Mouse (Mus musculus) lung, embryonic 14.5 days (tissue): ENCODE data around the gene Exoc6b. TPM values are rescaled to one million over a fixed set of nuclear protein-coding genes. Genes with fewer than 3 reads are reported as not detected.
"Not testable (repeated sequence)": the region's sequence is repeated elsewhere in the genome, so short reads cannot be mapped to it uniquely, and the experiment has no call there.

Experiments
- ATAC-seq: fragments of 200-750 bp; cut with Nextera tagmentation; 2 replicates; pipeline ENCODE4 v1.8.0; 2017; ENCODE audit warnings: mild to moderate bottlenecking, moderate TSS enrichment, moderate library complexity; ENCODE audit not compliant: insufficient read depth
- DNase-seq: peaks from one replicate; pipeline ENCODE4 v3.0.0-alpha.2; 2015
- H3K27ac ChIP-seq: fragments of 300-500 bp; sonication (generic); 2 replicates; pipeline ENCODE4 v1.5.1; 2014; ENCODE audit warnings: low read depth, mild to moderate bottlenecking, moderate library complexity
- H3K27me3 ChIP-seq: fragments of 300-500 bp; sonication (generic); 2 replicates; pipeline ENCODE4 v1.6.1; 2014; ENCODE audit warnings: low read length, control low read depth; ENCODE audit not compliant: insufficient read depth
- H3K36me3 ChIP-seq: fragments of 300-500 bp; sonication (generic); 2 replicates; pipeline ENCODE4 v1.6.1; 2014; ENCODE audit warnings: control low read depth; ENCODE audit not compliant: insufficient read depth
- H3K4me1 ChIP-seq: fragments of 300-500 bp; sonication (generic); 2 replicates; pipeline ENCODE4 v1.6.1; 2014; ENCODE audit warnings: antibody characterized with exemption, control low read depth; ENCODE audit not compliant: insufficient read depth
- H3K4me2 ChIP-seq: fragments of 300-500 bp; sonication (generic); 2 replicates; pipeline ENCODE4 v1.6.1; 2014; ENCODE audit warnings: mild to moderate bottlenecking
- H3K4me3 ChIP-seq: fragments of 300-500 bp; sonication (generic); 2 replicates; pipeline ENCODE4 v1.5.1; 2014; ENCODE audit warnings: low read depth, low read length
- H3K9ac ChIP-seq: fragments of 300-500 bp; sonication (generic); 2 replicates; pipeline ENCODE4 v1.6.1; 2014
- H3K9me3 ChIP-seq: fragments of 300-500 bp; sonication (generic); 2 replicates; pipeline ENCODE4 v1.6.1; 2016; ENCODE audit warnings: low read depth, low read length, control low read depth
- CTCF ChIP-seq: IDR thresholded peaks from 2 replicates; pipeline ENCODE4 v1.5.1; 2016; ENCODE audit warnings: antibody characterized with exemption, low read depth
- WGBS: fragments of 180-500 bp; shearing (Covaris S2); extraction: QIAGEN DNeasy Blood & Tissue Kit; methylation state at CpG from one replicate; pipeline ENCODE4 v1.1.7; 2014; 5-methylcytosine and 5-hydroxymethylcytosine counted together
- polyA plus RNA-seq: library from polyadenylated mRNA; unstranded; fragments of >200 nt; fragmentation: Nextera tagmentation; extraction: Ambion mirVana; gene quantifications from 2 replicates; pipeline ENCODE4 v1.2.1, GENCODE M21; 2014

Exoc6b gene
- polyA plus RNA-seq, 1 experiment from 2014 or later, result 40.4 TPM

DNA sequence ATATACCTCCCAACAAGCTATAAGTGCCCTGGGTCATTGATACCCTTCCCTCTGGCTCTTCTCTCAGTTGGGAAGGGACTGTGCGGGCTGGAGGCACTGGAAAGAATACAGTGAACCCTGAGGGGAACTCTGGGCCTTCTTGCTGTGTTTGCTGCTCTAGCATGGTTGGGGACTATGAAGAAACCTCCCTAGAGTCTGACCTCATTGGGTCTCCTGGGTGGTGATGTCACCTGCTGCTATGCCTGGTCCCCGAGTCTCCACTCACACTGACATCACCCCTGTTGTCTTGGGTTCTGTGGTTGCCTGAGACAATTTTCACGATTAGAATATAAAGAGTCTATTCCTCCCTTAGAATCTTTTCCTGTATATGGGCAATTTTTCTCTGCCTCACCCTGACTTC lies 17.3 kb upstream of the Exoc6b start:
- H3K27ac ChIP-seq, result no peak overlapping the region
- 68% methylated on average over 3 of the region's 3 CpGs for WGBS
- H3K4me2 ChIP-seq, result no peak overlapping the region
- H3K4me3 ChIP-seq, result no peak overlapping the region
- no peaks in the 10 kb centered on the region for H3K27me3 ChIP-seq
- H3K36me3 ChIP-seq, result no peaks in the 10 kb centered on the region
- H3K4me1 ChIP-seq, result no peaks in the 10 kb centered on the region
- DNase-seq, result no peak
- no peak for ATAC-seq
- no peak for TF ChIP-seq CTCF
- no peak overlapping the region for H3K9ac ChIP-seq
- no peaks in the 10 kb centered on the region for H3K9me3 ChIP-seq

DNA sequence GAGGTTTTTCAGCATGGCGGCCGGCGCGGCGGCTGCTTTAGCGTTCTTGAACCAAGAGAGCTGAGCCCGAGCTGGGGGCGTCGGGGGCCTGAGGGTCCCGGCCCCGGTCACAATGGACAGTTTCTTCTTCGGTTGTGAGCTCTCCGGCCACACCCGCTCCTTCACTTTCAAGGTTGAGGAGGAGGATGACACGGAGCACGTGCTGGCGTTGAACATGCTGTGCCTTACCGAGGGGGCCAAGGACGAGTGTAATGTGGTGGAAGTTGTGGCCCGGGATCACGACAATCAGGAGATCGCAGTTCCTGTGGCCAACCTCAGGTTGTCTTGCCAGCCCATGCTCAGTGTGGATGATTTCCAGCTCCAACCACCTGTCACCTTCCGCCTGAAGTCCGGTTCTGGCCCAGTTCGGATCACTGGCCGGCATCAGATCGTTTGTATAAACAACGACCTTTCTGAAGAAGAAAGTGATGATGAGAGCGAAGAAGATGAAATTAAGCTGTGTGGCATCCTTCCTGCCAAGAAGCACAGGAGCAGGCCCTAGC lies 6.9 kb upstream of the Exoc6b start:
- H3K27me3 ChIP-seq, H3K9ac ChIP-seq, DNase-seq, ATAC-seq, H3K36me3 ChIP-seq, H3K4me3 ChIP-seq, H3K9me3 ChIP-seq, H3K27ac ChIP-seq, H3K4me2 ChIP-seq, H3K4me1 ChIP-seq: not testable (repeated sequence)
- WGBS, result 81% methylated on average over 29 of the region's 29 CpGs

DNA sequence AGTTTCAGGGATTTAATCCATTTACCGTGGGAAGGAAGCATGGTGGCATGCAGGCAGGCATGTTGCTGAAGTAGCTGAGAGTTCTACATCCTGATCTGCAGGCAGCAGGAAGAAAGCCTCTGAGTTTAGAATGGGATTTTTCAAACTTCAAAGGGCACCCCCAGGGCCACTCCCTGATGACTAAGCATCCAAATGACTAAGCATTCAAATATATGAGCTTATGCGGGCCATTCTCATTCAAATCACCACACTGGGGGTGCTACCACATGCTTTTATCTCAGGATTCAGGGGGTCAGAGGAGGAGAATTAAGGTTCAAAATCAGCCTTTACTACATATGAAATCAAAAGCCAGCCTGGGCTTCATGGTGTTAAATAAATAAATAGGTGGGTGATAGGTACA lies 5.7 kb upstream of the Exoc6b start:
- TF ChIP-seq CTCF, result no peak
- no peak overlapping the region for H3K4me3 ChIP-seq
- H3K36me3 ChIP-seq, result no peaks in the 10 kb centered on the region
- WGBS, result 20% methylated on average over 2 of the region's 2 CpGs
- H3K9me3 ChIP-seq, result no peaks in the 10 kb centered on the region
- H3K4me1 ChIP-seq, result no peaks in the 10 kb centered on the region
- H3K27me3 ChIP-seq, result no peaks in the 10 kb centered on the region
- H3K4me2 ChIP-seq, result no peak overlapping the region
- no peak overlapping the region for H3K9ac ChIP-seq
- no peak for DNase-seq
- ATAC-seq, result no peak
- H3K27ac ChIP-seq, result no peak overlapping the region

DNA sequence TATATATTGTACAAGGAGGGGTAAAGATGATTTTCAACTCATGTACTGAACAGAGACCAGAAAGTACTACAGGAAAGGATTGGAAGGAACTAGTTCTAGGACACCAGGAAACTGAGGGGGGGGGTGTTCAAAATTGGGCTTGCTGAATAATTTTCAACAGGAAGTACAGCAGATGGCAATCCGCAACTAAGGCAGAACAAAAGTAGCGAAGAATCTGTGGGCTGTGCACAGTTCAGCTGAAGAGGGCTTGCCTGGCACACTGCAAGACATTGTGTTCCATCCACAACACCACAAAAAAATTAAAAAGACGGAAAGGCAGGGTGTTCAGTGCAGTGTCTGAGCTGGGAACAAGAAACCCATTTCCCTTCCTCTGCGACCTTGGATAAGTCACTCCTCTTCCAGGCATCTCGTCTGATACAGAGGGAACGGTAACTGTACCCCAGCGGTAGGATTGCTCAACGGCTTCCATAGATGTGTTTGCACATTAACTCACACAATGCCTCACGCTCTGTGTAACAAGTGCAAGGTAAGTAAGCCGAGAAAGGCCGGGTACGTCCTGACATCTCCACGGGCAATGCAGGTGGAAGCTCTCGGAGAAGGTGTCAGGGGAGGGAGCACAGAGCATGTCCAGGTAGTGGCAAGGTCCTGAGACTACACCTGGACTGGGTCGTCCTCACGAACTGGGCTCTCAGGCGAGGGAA lies 841 bp downstream of the Exoc6b start:
- H3K9me3 ChIP-seq, result no peaks in the 10 kb centered on the region
- no peak; the same call in 1 of the 2 replicates for TF ChIP-seq CTCF
- no peaks in the 10 kb centered on the region for H3K27me3 ChIP-seq
- peaks cover 11% of the 10 kb centered on the region for H3K4me1 ChIP-seq
- peak overlapping the region; percentile 83 for H3K4me2 ChIP-seq
- H3K27ac ChIP-seq, result peak overlapping the region; percentile 76; the same call in 1 of the 2 replicates
- 3% methylated on average over 17 of the region's 17 CpGs for WGBS
- H3K36me3 ChIP-seq, result no peaks in the 10 kb centered on the region
- peak overlapping the region; percentile 76 for H3K9ac ChIP-seq
- DNase-seq (peak; percentile 37), ATAC-seq (peak; percentile 38)
- peak overlapping the region; percentile 76 for H3K4me3 ChIP-seq

DNA sequence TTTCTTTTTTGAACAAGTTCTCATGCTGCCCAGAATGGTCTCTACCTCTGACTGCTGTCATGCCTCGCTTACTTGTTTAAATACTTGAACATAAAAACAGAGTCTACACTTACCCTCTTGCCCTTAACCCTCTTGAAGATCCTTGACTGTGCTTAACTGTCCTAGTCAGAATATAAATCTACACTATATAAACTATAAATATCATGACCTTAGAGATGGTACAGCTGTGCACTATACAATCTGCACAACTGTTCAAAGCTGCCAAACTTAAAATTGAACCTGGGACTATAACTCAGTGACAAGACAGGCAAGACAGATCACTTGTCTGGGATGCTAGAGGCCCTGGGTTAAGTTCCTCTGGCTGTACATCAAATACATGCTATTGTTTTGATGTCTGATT lies 11.7 kb downstream of the Exoc6b start:
- Histone ChIP-seq H3K36me3 (no peaks in the 10 kb centered on the region), H3K27me3 (no peaks in the 10 kb centered on the region), H3K4me2 (no peak overlapping the region), H3K9me3 (no peaks in the 10 kb centered on the region), H3K4me3 (no peak overlapping the region), H3K9ac (no peak overlapping the region), H3K4me1 (0 out of 2 replicates have a peak, but pooled peaks cover 3% of the 10 kb centered on the region), H3K27ac (no peak overlapping the region)
- no peak for TF ChIP-seq CTCF
- ATAC-seq (peak; percentile 82), DNase-seq (peak; percentile 31)
- WGBS, result 15% methylated on average over 1 of the region's 1 CpGs

DNA sequence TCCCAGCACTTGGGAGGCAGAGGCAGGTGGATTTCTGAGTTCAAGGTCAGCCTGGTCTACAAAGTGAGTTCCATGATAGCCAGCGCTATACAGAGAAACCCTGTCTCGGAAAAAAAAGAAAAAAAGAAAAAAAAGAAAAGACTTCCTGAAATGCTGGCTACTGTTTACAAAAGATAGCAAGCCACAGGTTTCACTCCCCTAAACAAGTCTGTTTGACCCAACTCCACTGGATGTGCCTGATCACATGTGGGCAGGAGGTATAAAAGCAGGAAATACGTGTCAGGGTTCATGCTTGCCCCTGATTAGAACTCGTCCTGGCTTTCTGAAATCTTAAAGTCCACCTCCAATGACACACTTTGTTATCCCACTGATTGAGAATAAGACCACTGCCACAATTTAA lies 18.2 kb downstream of the Exoc6b start:
- no peak overlapping the region for H3K9ac ChIP-seq
- H3K4me1 ChIP-seq, result no peaks in the 10 kb centered on the region
- no peak for TF ChIP-seq CTCF
- H3K4me3 ChIP-seq, result no peak overlapping the region
- H3K36me3 ChIP-seq, result no peaks in the 10 kb centered on the region
- DNase-seq (no peak), ATAC-seq (no peak)
- no peaks in the 10 kb centered on the region for H3K9me3 ChIP-seq
- no peak overlapping the region for H3K27ac ChIP-seq
- no peaks in the 10 kb centered on the region for H3K27me3 ChIP-seq
- 74% methylated on average over 4 of the region's 4 CpGs for WGBS
- H3K4me2 ChIP-seq, result no peak overlapping the region

DNA sequence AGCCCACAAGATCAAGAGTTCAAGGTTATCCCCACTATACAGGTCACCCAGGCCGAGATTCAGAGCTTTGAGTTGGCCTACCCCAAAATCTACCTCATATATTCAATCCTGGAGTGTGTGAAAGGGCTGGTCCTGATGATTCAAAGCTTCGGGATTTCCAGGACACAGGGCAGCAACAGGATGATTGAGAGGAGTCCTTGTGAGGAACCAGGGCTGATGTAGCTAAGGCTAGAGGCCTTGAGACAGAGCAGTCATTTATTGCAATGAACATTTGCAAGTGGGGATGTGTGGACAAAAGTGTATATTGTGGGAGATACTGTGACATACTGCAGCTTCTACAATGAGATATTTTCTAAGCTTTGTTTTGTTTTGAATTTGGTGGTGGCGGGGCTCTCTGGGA lies 22.8 kb downstream of the Exoc6b start:
- H3K4me3 ChIP-seq, result no peak overlapping the region
- no peaks in the 10 kb centered on the region for H3K4me1 ChIP-seq
- H3K9ac ChIP-seq, result no peak overlapping the region
- TF ChIP-seq CTCF, result no peak
- ATAC-seq (no peak), DNase-seq (no peak)
- H3K4me2 ChIP-seq, result no peak overlapping the region
- H3K27me3 ChIP-seq, result no peaks in the 10 kb centered on the region
- no peaks in the 10 kb centered on the region for H3K9me3 ChIP-seq
- no peaks in the 10 kb centered on the region for H3K36me3 ChIP-seq
- 83% methylated on average over 3 of the region's 3 CpGs for WGBS
- H3K27ac ChIP-seq, result no peak overlapping the region
